Mouse (Mus musculus) heart, embryonic 15.5 days (tissue): ENCODE results near the gene Zfp74. TPM values are rescaled to one million over a fixed set of nuclear protein-coding genes. Genes with fewer than 3 reads are reported as not detected.
A peak's percentile ranks its signal among the peaks of the same experiment; 100 is the strongest.

Source experiments
- ATAC-seq: fragments of 200-750 bp; cut with Nextera tagmentation; replicated peaks from 2 replicates; pipeline ENCODE4 v1.8.0; 2017; ENCODE audit warnings: low read depth, moderate TSS enrichment; ENCODE audit not compliant: insufficient number of reproducible peaks, insufficient read depth, low FRiP score
- H3K27ac ChIP-seq: fragments of 300-500 bp; sonication (generic); 2 replicates; pipeline ENCODE4 v1.5.1; 2015; ENCODE audit warnings: mild to moderate bottlenecking, inconsistent platforms
- H3K27me3 ChIP-seq: fragments of 300-500 bp; sonication (generic); 2 replicates; pipeline ENCODE4 v1.6.1; 2015; ENCODE audit warnings: inconsistent platforms
- H3K36me3 ChIP-seq: fragments of 300-500 bp; sonication (generic); 2 replicates; pipeline ENCODE4 v1.6.1; 2015; ENCODE audit warnings: mild to moderate bottlenecking, inconsistent platforms
- H3K4me1 ChIP-seq: fragments of 300-500 bp; sonication (generic); replicated peaks from 2 replicates; pipeline ENCODE4 v1.6.1; 2015; ENCODE audit warnings: inconsistent platforms
- H3K4me2 ChIP-seq: fragments of 300-500 bp; sonication (generic); 2 replicates; pipeline ENCODE4 v1.6.1; 2015; ENCODE audit warnings: inconsistent platforms, mild to moderate bottlenecking, moderate library complexity
- H3K4me3 ChIP-seq: fragments of 300-500 bp; sonication (generic); 2 replicates; pipeline ENCODE4 v1.5.1; 2015; ENCODE audit warnings: mild to moderate bottlenecking, inconsistent platforms
- H3K9ac ChIP-seq: fragments of 300-500 bp; sonication (generic); 2 replicates; pipeline ENCODE4 v1.6.1; 2015; ENCODE audit warnings: mild to moderate bottlenecking, inconsistent platforms
- H3K9me3 ChIP-seq: fragments of 300-500 bp; sonication (generic); replicated peaks from 2 replicates; pipeline ENCODE4 v1.6.1; 2016; ENCODE audit warnings: inconsistent platforms
- WGBS: fragments of 180-500 bp; shearing (Covaris S2); methylation state at CpG from one replicate; pipeline ENCODE4 v1.1.7; 2015; ENCODE audit warnings: mixed read lengths; 5-methylcytosine and 5-hydroxymethylcytosine counted together
- polyA plus RNA-seq: library from polyadenylated mRNA; unstranded; fragments of >200 nt; fragmentation: Nextera tagmentation; extraction: Ambion mirVana; gene quantifications from 2 replicates; pipeline ENCODE4 v1.2.1, GENCODE M21; 2015

Zfp74 gene
- polyA plus RNA-seq, 1 experiment from 2014 or later = 6.7 TPM

DNA sequence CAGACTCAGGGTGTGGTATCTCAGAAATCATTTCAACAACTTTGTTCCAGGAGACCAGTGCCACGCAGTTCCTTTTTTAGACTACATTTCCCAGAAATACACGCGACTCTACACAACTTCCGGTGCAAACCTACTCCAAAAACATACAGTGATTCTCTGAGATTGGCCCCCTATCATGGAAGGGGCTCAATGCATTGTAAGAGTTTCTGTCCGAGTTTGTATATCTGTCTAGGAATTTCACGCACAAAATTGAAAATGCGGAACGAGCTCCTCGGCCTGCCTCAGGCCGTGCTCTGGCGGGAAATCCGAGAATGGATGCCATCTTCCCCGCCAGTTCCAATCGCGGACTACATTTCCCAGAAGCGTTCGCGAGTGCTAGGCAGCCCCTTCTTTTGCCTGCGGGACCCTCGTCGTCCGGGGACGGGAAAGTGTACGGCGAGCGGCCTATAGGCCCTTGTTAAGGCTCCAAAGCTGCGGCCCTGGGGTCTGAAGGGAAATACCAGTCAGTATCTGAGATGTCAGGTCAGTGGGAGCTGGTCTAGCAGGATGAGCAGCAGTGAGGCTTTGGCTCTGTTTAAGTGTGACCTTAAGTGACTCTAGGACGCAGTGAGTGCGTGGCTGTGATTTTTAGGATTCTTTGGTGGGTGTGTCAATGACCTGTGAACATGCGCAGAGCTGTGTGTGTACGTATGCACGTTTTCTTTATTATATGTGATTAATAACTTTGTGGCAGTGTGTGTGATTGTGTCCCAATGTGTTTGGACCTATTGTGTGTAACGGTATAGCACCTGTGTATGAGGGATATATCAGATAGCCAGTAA, 45.5 kb downstream of the Zfp74 start, which contains the start of gene Zfp383:
TSS of gene Zfp383 (plus strand) at position 94 of the 821 bp plus-strand sequence.
- peak; percentile 80 for ATAC-seq
- Histone ChIP-seq H3K36me3 (peaks cover 21% of the 10 kb centered on the region), H3K27me3 (no peaks in the 10 kb centered on the region), H3K4me2 (peak within 1 kb of the TSS; percentile 58), H3K4me1 (peaks cover 22% of the 10 kb centered on the region), H3K27ac (peak within 1 kb of the TSS; percentile 93), H3K4me3 (peak within 1 kb of the TSS; percentile 64), H3K9ac (peak within 1 kb of the TSS; percentile 69), H3K9me3 (no peaks in the 10 kb centered on the region)
- under 1% methylated on average over 33 of the region's 33 CpGs for WGBS

DNA sequence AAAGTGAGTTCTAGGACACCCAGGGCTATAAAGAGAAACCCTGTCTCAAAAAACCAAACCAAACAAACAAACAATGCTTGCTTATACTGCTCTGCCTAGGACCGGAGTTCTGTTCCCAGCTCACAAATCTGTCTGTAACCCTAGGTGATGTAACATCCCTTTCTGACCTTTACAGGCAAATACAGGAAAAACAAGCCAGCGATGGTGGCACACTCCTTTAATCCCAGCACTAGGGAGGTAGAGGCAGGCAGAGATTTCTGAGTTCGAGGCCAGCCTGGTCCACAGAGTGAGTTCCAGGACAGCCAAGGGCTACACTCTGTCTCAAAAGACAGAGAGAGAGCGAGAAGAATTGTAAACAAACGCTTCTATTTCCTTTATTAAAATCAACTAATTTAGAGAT, 46.7 kb downstream of the Zfp74 start:
- Histone ChIP-seq H3K9me3 (no peaks in the 10 kb centered on the region), H3K4me2 (no peak overlapping the region), H3K36me3 (peaks cover 14% of the 10 kb centered on the region), H3K27ac (peak overlapping the region; percentile 93), H3K27me3 (no peaks in the 10 kb centered on the region), H3K4me3 (no peak overlapping the region), H3K4me1 (peaks cover 22% of the 10 kb centered on the region), H3K9ac (no peak overlapping the region)
- 90% methylated on average over 5 of the region's 5 CpGs for WGBS
- no peak for ATAC-seq

DNA sequence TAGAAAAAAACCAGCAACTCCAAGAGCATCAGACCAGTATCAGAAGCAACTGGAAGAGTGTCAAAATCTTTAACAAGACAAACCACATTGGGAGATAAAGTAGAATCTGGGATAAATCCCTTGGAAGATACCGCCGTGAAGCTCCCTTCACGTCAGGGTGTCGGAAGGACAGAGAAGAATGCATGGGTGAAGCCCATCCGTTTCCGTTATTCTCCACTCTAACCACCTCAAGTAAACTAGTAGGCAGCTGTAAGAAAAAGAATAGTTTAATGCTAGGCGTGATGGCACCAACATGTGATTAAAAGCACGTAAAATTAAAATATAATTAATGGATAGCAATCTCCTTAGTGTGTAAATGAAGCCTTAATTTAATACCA, 47.2 kb downstream of the Zfp74 start:
- Histone ChIP-seq H3K36me3 (peaks cover 10% of the 10 kb centered on the region), H3K9ac (peak overlapping the region; percentile 55; the same call in 1 of the 2 replicates), H3K4me3 (peak overlapping the region; percentile 63), H3K9me3 (no peaks in the 10 kb centered on the region), H3K27ac (peak overlapping the region; percentile 93), H3K27me3 (no peaks in the 10 kb centered on the region), H3K4me1 (peaks cover 22% of the 10 kb centered on the region), H3K4me2 (peak overlapping the region; percentile 67)
- ATAC-seq = no peak
- 25% methylated on average over 8 of the region's 8 CpGs for WGBS

DNA sequence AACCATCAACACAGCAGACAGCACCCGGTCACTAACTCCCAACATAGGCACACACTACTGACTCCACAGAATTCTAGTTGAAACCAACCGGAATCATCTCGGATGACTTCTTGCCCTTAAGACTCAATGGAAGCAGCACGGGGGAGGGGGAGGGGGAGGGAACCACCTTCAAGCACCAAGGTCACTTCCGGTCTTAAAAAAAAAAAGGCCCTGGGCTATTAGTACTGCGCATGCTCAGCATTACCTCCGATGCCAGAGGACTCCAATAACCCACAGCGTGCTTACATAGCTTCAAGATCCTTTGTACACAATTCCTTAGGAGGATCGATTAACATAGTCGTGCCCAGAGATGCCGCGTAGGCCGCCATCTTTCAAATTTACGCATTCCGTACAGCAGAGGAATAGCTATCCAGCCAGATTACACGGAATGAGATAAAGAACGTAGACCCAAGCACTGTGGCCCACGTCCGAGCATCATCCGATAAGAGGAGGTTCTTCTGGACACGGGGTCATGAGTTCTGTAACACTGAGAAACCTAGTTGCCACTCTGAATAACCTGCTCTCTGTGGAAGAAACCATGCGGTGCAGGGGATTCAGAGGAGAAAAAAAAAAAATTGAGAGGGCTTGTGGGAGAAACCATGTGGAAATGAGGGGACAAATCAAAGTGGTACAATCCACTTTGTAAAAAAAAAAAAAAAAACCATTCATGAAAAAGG, 47.8 kb downstream of the Zfp74 start, which contains the start of gene Zfp27:
TSS of gene Zfp27 (minus strand) at position 607 of the 716 bp plus-strand sequence.
- peaks cover 22% of the 10 kb centered on the region for H3K4me1 ChIP-seq
- peak; percentile 72 for ATAC-seq
- H3K4me2 ChIP-seq = peak within 1 kb of the TSS; percentile 67
- no peaks in the 10 kb centered on the region for H3K27me3 ChIP-seq
- under 1% methylated on average over 22 of the region's 22 CpGs for WGBS
- H3K9ac ChIP-seq = peak within 1 kb of the TSS; percentile 55
- peak within 1 kb of the TSS; percentile 93 for H3K27ac ChIP-seq
- no peaks in the 10 kb centered on the region for H3K9me3 ChIP-seq
- H3K4me3 ChIP-seq = peak within 1 kb of the TSS; percentile 63
- H3K36me3 ChIP-seq = peaks cover 15% of the 10 kb centered on the region

DNA sequence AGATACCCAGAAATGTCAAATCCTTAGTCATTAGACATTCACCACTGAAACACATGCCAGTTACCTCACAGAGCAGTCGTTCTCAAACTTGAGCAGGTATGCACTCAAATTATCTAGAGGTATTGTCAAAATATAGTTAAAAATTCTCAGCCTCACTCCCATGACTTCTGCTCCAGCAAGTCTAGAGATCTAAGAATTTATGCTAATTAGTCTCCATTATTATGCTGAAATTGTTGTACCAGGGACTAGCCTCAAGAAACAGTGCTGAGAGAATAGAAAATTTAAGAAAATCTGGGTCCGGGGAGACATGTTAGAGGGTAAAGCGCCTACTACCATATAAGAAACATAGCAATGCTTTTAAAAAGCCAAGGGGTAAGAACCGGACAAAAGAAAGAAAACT, 49.8 kb downstream of the Zfp74 start:
- 91% methylated on average over 4 of the region's 4 CpGs for WGBS
- peaks cover 8% of the 10 kb centered on the region for H3K4me1 ChIP-seq

DNA sequence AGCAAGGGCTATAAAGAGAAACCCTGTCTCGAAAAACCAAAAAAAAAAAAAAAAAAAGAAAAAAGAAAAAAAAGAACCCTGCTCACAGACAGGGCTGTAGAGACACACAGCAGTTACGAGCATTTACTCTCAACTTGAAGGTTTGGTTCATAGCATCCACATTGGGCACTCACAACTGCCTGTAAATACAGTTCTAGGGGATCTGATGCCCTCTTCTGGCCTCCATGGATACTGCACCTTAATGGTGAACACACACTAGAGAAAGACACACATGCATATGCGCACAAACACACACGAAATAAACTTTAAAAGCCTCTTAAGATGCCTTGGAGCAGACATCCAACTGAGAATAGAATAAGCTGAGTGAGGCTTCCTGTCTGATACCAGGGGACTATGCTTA, 55.5 kb downstream of the Zfp74 start:
- Histone ChIP-seq H3K27me3 (no peaks in the 10 kb centered on the region), H3K36me3 (peaks cover 86% of the 10 kb centered on the region), H3K9me3 (peaks cover 16% of the 10 kb centered on the region), H3K4me3 (no peak overlapping the region), H3K4me2 (no peak overlapping the region), H3K27ac (no peak overlapping the region), H3K9ac (no peak overlapping the region), H3K4me1 (no peaks in the 10 kb centered on the region)
- no peak for ATAC-seq
- 91% methylated on average over 4 of the region's 4 CpGs for WGBS

More for the DNA sequence above, 49.8 kb downstream of the Zfp74 start:
- Histone ChIP-seq H3K4me3 (no peak overlapping the region), H3K27me3 (no peaks in the 10 kb centered on the region), H3K36me3 (peaks cover 34% of the 10 kb centered on the region), H3K4me2 (no peak overlapping the region), H3K27ac (no peak overlapping the region), H3K9me3 (no peaks in the 10 kb centered on the region), H3K9ac (no peak overlapping the region)
- ATAC-seq = no peak

DNA sequence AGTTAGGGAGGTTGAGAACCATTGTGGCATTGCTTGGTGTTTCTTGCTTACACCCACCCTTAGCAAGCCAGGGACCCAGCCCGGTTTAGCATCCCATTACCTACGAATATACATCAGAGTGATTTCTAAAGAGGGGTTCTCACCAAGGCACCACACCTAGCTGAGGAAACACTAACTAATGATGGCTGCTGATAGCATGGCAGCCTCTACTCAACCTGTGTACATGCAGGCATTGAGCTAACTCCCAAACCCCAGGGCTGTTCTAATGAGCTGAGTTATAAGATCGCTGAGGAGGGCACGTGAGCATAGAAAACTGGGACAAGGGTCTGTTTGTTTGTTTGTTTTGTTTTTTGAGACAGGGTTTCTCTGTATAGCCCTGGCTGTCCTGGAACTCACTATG, 61.1 kb downstream of the Zfp74 start:
- H3K9me3 ChIP-seq = peaks cover 16% of the 10 kb centered on the region
- WGBS = 93% methylated on average over 4 of the region's 4 CpGs
- H3K9ac ChIP-seq = no peak overlapping the region
- no peak for ATAC-seq
- no peak overlapping the region for H3K27ac ChIP-seq
- H3K27me3 ChIP-seq = no peaks in the 10 kb centered on the region
- H3K4me1 ChIP-seq = no peaks in the 10 kb centered on the region
- H3K36me3 ChIP-seq = peaks cover 74% of the 10 kb centered on the region
- H3K4me2 ChIP-seq = no peak overlapping the region
- H3K4me3 ChIP-seq = no peak overlapping the region

DNA sequence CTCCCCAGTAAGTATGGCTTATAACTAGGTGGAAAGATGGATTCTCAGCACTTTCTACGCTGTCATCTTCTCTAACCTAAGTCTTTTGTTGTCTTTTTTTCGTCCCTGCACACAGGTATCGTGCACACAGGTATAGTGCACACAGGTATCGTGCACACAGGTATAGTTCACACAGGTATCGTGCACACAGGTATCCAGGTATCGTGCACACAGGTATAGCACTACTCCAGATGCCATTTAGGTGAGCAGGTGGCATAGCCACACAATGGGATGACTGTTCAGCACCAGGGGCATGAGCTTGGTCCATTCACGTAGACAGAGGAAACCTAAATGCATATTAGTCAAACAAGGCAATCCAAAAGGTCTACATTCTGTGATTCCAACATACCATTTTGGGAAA, 63.4 kb downstream of the Zfp74 start:
- peaks cover 52% of the 10 kb centered on the region for H3K36me3 ChIP-seq
- H3K27me3 ChIP-seq = no peaks in the 10 kb centered on the region
- no peak overlapping the region for H3K9ac ChIP-seq
- no peak overlapping the region for H3K4me3 ChIP-seq
- no peaks in the 10 kb centered on the region for H3K4me1 ChIP-seq
- no peak for ATAC-seq
- H3K27ac ChIP-seq = no peak overlapping the region
- H3K9me3 ChIP-seq = peaks cover 28% of the 10 kb centered on the region
- 93% methylated on average over 7 of the region's 7 CpGs for WGBS
- H3K4me2 ChIP-seq = no peak overlapping the region

DNA sequence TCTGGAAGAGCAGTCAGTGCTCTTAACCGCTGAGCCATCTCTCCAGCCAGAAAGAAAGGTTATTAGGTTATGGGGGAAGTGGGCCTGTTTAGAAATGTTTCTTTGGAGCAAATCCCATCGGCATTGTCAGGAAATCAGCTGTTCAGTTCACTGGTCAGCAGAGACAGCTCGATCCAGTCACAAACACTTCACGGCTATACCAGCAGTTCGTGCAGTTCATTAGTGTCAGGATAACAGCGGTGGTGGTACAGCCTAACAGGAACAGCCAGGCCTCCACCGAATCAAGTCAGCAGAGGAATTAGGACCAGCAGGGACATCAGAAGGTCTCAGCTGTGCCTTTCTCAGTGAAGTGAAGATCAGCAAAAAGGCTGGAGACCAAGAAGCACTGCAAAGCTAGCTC, 73.0 kb downstream of the Zfp74 start:
- H3K4me2 ChIP-seq = no peak overlapping the region
- no peak overlapping the region for H3K9ac ChIP-seq
- H3K27ac ChIP-seq = no peak overlapping the region
- ATAC-seq = no peak
- H3K9me3 ChIP-seq = peaks cover 11% of the 10 kb centered on the region
- peaks cover 3% of the 10 kb centered on the region; the same call in 1 of the 2 replicates for H3K36me3 ChIP-seq
- H3K27me3 ChIP-seq = no peaks in the 10 kb centered on the region
- no peak overlapping the region for H3K4me3 ChIP-seq
- H3K4me1 ChIP-seq = no peaks in the 10 kb centered on the region
- 85% methylated on average over 7 of the region's 7 CpGs for WGBS
